ENCODE assay signal across 3 mouse cellular contexts in the genomic region with DNA sequence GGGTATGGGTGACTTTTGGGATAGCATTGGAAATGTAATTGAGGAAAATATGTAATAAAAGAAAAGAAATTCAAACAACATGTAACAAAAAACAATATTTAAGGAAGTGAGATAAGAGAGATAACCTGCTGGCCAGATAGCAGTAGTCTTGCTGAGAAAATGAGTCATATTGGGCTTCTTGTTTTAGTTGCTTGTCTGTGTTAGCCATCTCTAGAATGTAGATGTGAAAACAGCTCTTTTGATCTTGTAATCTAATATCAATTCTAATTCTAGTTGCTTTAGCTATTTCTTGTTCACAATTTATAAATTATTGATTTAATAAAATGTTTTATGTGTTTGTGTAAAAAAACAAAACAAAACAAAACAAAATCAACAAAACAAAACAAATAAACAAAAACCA. TPM values are rescaled to one million over a fixed set of nuclear protein-coding genes. Genes with fewer than 3 reads are reported as not detected.
"Had no signal": no experiment of that assay in that cellular context is flagged by ENCODE, and none has a peak within 500 bp of the region (broad histone marks: within the 10 kb centered on the region; RNA-seq: fewer than 3 reads in every experiment).

No protein-coding gene starts in this region.

RNA-seq across cellular contexts. Expression of a gene that starts 29.9 kb away (rescaled TPM):
- total RNA-seq: common myeloid progenitor, adult 5-6 weeks; granulocyte monocyte progenitor cell, adult 5-6 weeks had no signal
- polyA plus RNA-seq: erythroblast, embryonic 14.5 days had no signal
